Mouse (Mus musculus) stomach, postnatal 0 days (tissue): ENCODE measurements around the gene Hoxb13.

Source experiments
- CTCF ChIP-seq: IDR thresholded peaks from 2 replicates; pipeline ENCODE4 v1.5.1; 2016; ENCODE audit warnings: antibody characterized with exemption, low read depth, mild to moderate bottlenecking, moderate library complexity
- EP300 ChIP-seq: optimal IDR thresholded peaks from 2 replicates; pipeline ENCODE3; 2016; ENCODE audit warnings: antibody characterized with exemption

DNA sequence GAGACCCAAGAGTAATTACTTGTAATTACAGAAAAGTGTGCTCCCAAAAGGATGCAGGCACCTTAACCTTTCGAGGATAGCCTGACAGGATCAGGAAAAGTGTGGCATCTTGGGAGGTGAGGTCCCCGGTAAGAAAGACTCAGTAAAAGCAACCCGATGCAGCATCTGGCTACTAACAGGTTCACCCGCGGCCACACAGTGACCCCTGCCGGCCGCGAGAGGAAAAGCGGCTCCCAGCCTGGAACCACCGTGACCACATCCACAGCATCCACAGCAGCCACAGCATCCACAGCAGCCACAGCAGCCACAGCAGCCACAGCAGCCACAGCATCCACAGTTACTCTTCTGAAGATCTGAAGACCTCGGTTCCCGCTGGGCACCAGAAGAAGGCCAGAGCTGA is 40.8 kb downstream of the Hoxb13 start:
- TF ChIP-seq CTCF = peak; percentile 86
- TF ChIP-seq EP300 = no peak
